Mouse (Mus musculus) hindbrain, embryonic 13.5 days (tissue): Measurements from ENCODE around the gene Mospd3. TPM values are rescaled to one million over a fixed set of nuclear protein-coding genes. Genes with fewer than 3 reads are reported as not detected.
"Not testable (repeated sequence)": the region's sequence is repeated elsewhere in the genome, so short reads cannot be mapped to it uniquely, and the experiment has no call there.

Experiments used
- ATAC-seq: fragments of 200-750 bp; cut with Nextera tagmentation; 2 replicates; pipeline ENCODE4 v1.8.0; 2017; ENCODE audit warnings: moderate TSS enrichment; ENCODE audit not compliant: low FRiP score
- H3K27ac ChIP-seq: fragments of 300-500 bp; sonication (generic); 2 replicates; pipeline ENCODE4 v1.5.1; 2015; ENCODE audit warnings: inconsistent platforms, mild to moderate bottlenecking, moderate library complexity
- H3K27me3 ChIP-seq: fragments of 300-500 bp; sonication (generic); 2 replicates; pipeline ENCODE4 v1.6.1; 2015; ENCODE audit warnings: mild to moderate bottlenecking, inconsistent platforms
- H3K36me3 ChIP-seq: fragments of 300-500 bp; sonication (generic); 2 replicates; pipeline ENCODE4 v1.6.1; 2015; ENCODE audit warnings: mild to moderate bottlenecking, inconsistent platforms
- H3K4me1 ChIP-seq: fragments of 300-500 bp; sonication (generic); replicated peaks from 2 replicates; pipeline ENCODE4 v1.6.1; 2015; ENCODE audit warnings: inconsistent platforms
- H3K4me2 ChIP-seq: fragments of 300-500 bp; sonication (generic); 2 replicates; pipeline ENCODE4 v1.6.1; 2015; ENCODE audit warnings: inconsistent platforms, mild to moderate bottlenecking, moderate library complexity
- H3K4me3 ChIP-seq: fragments of 300-500 bp; sonication (generic); 2 replicates; pipeline ENCODE4 v1.5.1; 2015; ENCODE audit warnings: mild to moderate bottlenecking, inconsistent platforms
- H3K9ac ChIP-seq: fragments of 300-500 bp; sonication (generic); 2 replicates; pipeline ENCODE4 v1.6.1; 2015; ENCODE audit warnings: mild to moderate bottlenecking, inconsistent platforms
- H3K9me3 ChIP-seq: fragments of 300-500 bp; sonication (generic); 2 replicates; pipeline ENCODE4 v1.6.1; 2016; ENCODE audit warnings: inconsistent platforms
- WGBS: fragments of 180-500 bp; shearing (Covaris S2); methylation state at CpG from one replicate; pipeline ENCODE4 v1.1.7; 2015; 5-methylcytosine and 5-hydroxymethylcytosine counted together
- polyA plus RNA-seq: library from polyadenylated mRNA; unstranded; fragments of >200 nt; fragmentation: Nextera tagmentation; extraction: Ambion mirVana; gene quantifications from 2 replicates; pipeline ENCODE4 v1.2.1, GENCODE M21; 2015

Gene Mospd3
- polyA plus RNA-seq, 1 experiment from 2014 or later, result 49.6 TPM

- H3K4me3 ChIP-seq, result no peak overlapping the region
- 76% methylated on average over 4 of the region's 4 CpGs for WGBS
- peak overlapping the region; percentile 46 for H3K27ac ChIP-seq
- no peaks in the 10 kb centered on the region for H3K27me3 ChIP-seq
- ATAC-seq, result no peak
- H3K9me3 ChIP-seq, result no peaks in the 10 kb centered on the region
- peak overlapping the region; percentile 84 for H3K4me2 ChIP-seq
- peak overlapping the region; percentile 82 for H3K9ac ChIP-seq
- peaks cover 58% of the 10 kb centered on the region for H3K4me1 ChIP-seq
- peaks cover 26% of the 10 kb centered on the region for H3K36me3 ChIP-seq
Measured at GRCm38 (mm10) chr5:137631591-137631990, 30.7 kb upstream of the Mospd3 start.

GRCm38 (mm10) chr5:137631171-137631570, 30.3 kb upstream of the Mospd3 start:
- Histone ChIP-seq H3K27ac (peak overlapping the region; percentile 25), H3K9ac (peak overlapping the region; percentile 82), H3K4me3 (peak overlapping the region; percentile 80; the same call in 1 of the 2 replicates), H3K27me3 (no peaks in the 10 kb centered on the region), H3K36me3 (peaks cover 21% of the 10 kb centered on the region), H3K4me2 (peak overlapping the region; percentile 84), H3K9me3 (no peaks in the 10 kb centered on the region), H3K4me1 (peaks cover 58% of the 10 kb centered on the region)
- 62% methylated on average over 9 of the region's 9 CpGs for WGBS
- no peak for ATAC-seq

GRCm38 (mm10) chr5:137630602-137631001, 29.7 kb upstream of the Mospd3 start:
- Histone ChIP-seq H3K9ac (peak overlapping the region; percentile 82), H3K4me1 (peaks cover 58% of the 10 kb centered on the region)

GRCm38 (mm10) chr5:137629906-137630545, 29.2 kb upstream of the Mospd3 start:
- Histone ChIP-seq H3K4me3 (peak overlapping the region; percentile 80), H3K4me2 (peak overlapping the region; percentile 84), H3K36me3 (peaks cover 10% of the 10 kb centered on the region), H3K4me1 (peaks cover 58% of the 10 kb centered on the region), H3K9me3 (no peaks in the 10 kb centered on the region), H3K9ac (peak overlapping the region; percentile 82), H3K27me3 (no peaks in the 10 kb centered on the region), H3K27ac (peak overlapping the region; percentile 25; the same call in 1 of the 2 replicates)
- 29% methylated on average over 6 of the region's 6 CpGs for WGBS
- no peak for ATAC-seq

More at GRCm38 (mm10) chr5:137630602-137631001, 29.7 kb upstream of the Mospd3 start:
- Histone ChIP-seq H3K36me3 (peaks cover 16% of the 10 kb centered on the region), H3K9me3 (no peaks in the 10 kb centered on the region), H3K4me2 (peak overlapping the region; percentile 84), H3K27me3 (no peaks in the 10 kb centered on the region), H3K4me3 (peak overlapping the region; percentile 80; the same call in 1 of the 2 replicates), H3K27ac (peak overlapping the region; percentile 25)
- WGBS, result 34% methylated on average over 3 of the region's 3 CpGs
- no peak for ATAC-seq

GRCm38 (mm10) chr5:137629306-137629721, 28.5 kb upstream of the Mospd3 start:
- H3K4me3 ChIP-seq, result peak overlapping the region; percentile 80
- peaks cover 9% of the 10 kb centered on the region for H3K36me3 ChIP-seq
- ATAC-seq, result peak; percentile 26
- H3K27ac ChIP-seq, result peak overlapping the region; percentile 91
- under 1% methylated on average over 23 of the region's 23 CpGs for WGBS
- H3K4me2 ChIP-seq, result peak overlapping the region; percentile 84
- peaks cover 58% of the 10 kb centered on the region for H3K4me1 ChIP-seq
- H3K27me3 ChIP-seq, result no peaks in the 10 kb centered on the region
- no peaks in the 10 kb centered on the region for H3K9me3 ChIP-seq
- peak overlapping the region; percentile 82 for H3K9ac ChIP-seq

- H3K9ac ChIP-seq, result peak within 1 kb of the TSS; percentile 82
- H3K36me3 ChIP-seq, result peaks cover 3% of the 10 kb centered on the region
- peak within 1 kb of the TSS; percentile 93 for H3K27ac ChIP-seq
- H3K27me3 ChIP-seq, result no peaks in the 10 kb centered on the region
- H3K4me1 ChIP-seq, result peaks cover 55% of the 10 kb centered on the region
- ATAC-seq, result peak; percentile 99
- no peaks in the 10 kb centered on the region for H3K9me3 ChIP-seq
- WGBS, result under 1% methylated on average over 45 of the region's 46 CpGs
- H3K4me3 ChIP-seq, result peak within 1 kb of the TSS; percentile 80
- peak within 1 kb of the TSS; percentile 84 for H3K4me2 ChIP-seq
Measured at GRCm38 (mm10) chr5:137628498-137629305, 27.8 kb upstream of the Mospd3 start, which contains the start of the genes Fbxo24, Lrch4 and Gm20605. TSS of gene Fbxo24 (minus strand) at chr5:137629002. TSS of gene Lrch4 (plus strand) at chr5:137629121. TSS of gene Gm20605 (plus strand) at chr5:137629175.

GRCm38 (mm10) chr5:137627991-137628390, 27.1 kb upstream of the Mospd3 start:
- peak overlapping the region; percentile 80 for H3K4me3 ChIP-seq
- no peaks in the 10 kb centered on the region for H3K9me3 ChIP-seq
- no peaks in the 10 kb centered on the region for H3K27me3 ChIP-seq
- no peaks in the 10 kb centered on the region for H3K36me3 ChIP-seq
- peaks cover 47% of the 10 kb centered on the region for H3K4me1 ChIP-seq
- H3K27ac ChIP-seq, result peak overlapping the region; percentile 93
- 5% methylated on average over 9 of the region's 9 CpGs for WGBS
- peak overlapping the region; percentile 76 for H3K9ac ChIP-seq
- H3K4me2 ChIP-seq, result peak overlapping the region; percentile 70
- no peak for ATAC-seq

GRCm38 (mm10) chr5:137623937-137624530, 23.2 kb upstream of the Mospd3 start:
- Histone ChIP-seq H3K4me2 (no peak overlapping the region), H3K36me3 (no peaks in the 10 kb centered on the region), H3K9me3 (no peaks in the 10 kb centered on the region), H3K4me1 (peaks cover 11% of the 10 kb centered on the region), H3K9ac (no peak overlapping the region), H3K27me3 (0 out of 2 replicates have a peak, but pooled peaks cover 2% of the 10 kb centered on the region), H3K4me3 (no peak overlapping the region), H3K27ac (no peak overlapping the region)
- ATAC-seq, result no peak
- WGBS, result 77% methylated on average over 11 of the region's 11 CpGs

- Histone ChIP-seq H3K36me3 (no peaks in the 10 kb centered on the region), H3K4me3 (no peak overlapping the region), H3K9me3 (no peaks in the 10 kb centered on the region), H3K27me3 (no peaks in the 10 kb centered on the region), H3K9ac (no peak overlapping the region), H3K4me1 (peaks cover 22% of the 10 kb centered on the region), H3K27ac (no peak overlapping the region), H3K4me2 (no peak overlapping the region)
- ATAC-seq, result no peak
- WGBS, result 97% methylated on average over 7 of the region's 7 CpGs
Measured at GRCm38 (mm10) chr5:137615347-137615746, 14.5 kb upstream of the Mospd3 start.

- not testable (repeated sequence) for H3K4me3 ChIP-seq, H3K27me3 ChIP-seq, ATAC-seq, H3K9ac ChIP-seq, H3K4me2 ChIP-seq, H3K27ac ChIP-seq, H3K36me3 ChIP-seq, H3K9me3 ChIP-seq
- H3K4me1 ChIP-seq, result peaks cover 26% of the 10 kb centered on the region
- WGBS, result 93% methylated on average over 2 of the region's 2 CpGs
Measured at GRCm38 (mm10) chr5:137614921-137615320, 14.1 kb upstream of the Mospd3 start.

GRCm38 (mm10) chr5:137613550-137613949, 12.7 kb upstream of the Mospd3 start, which contains the start of gene Pcolce:
TSS of gene Pcolce (minus strand) at chr5:137613784.
- Histone ChIP-seq H3K27ac (no peak within 1 kb of the TSS), H3K9ac (no peak within 1 kb of the TSS), H3K4me3 (no peak within 1 kb of the TSS), H3K27me3 (peaks cover 11% of the 10 kb centered on the region), H3K4me1 (peaks cover 30% of the 10 kb centered on the region), H3K36me3 (no peaks in the 10 kb centered on the region), H3K4me2 (no peak within 1 kb of the TSS), H3K9me3 (no peaks in the 10 kb centered on the region)
- WGBS, result 68% methylated on average over 11 of the region's 11 CpGs
- ATAC-seq, result no peak

GRCm38 (mm10) chr5:137613076-137613475, 12.2 kb upstream of the Mospd3 start:
- Histone ChIP-seq H3K4me2 (no peak overlapping the region), H3K27ac (no peak overlapping the region), H3K27me3 (peaks cover 16% of the 10 kb centered on the region), H3K36me3 (no peaks in the 10 kb centered on the region), H3K4me3 (no peak overlapping the region), H3K9ac (no peak overlapping the region), H3K4me1 (peaks cover 35% of the 10 kb centered on the region), H3K9me3 (no peaks in the 10 kb centered on the region)
- no peak for ATAC-seq
- 77% methylated on average over 5 of the region's 5 CpGs for WGBS
